Mouse (Mus musculus): ENCODE results near the gene Evi5.

DNA sequence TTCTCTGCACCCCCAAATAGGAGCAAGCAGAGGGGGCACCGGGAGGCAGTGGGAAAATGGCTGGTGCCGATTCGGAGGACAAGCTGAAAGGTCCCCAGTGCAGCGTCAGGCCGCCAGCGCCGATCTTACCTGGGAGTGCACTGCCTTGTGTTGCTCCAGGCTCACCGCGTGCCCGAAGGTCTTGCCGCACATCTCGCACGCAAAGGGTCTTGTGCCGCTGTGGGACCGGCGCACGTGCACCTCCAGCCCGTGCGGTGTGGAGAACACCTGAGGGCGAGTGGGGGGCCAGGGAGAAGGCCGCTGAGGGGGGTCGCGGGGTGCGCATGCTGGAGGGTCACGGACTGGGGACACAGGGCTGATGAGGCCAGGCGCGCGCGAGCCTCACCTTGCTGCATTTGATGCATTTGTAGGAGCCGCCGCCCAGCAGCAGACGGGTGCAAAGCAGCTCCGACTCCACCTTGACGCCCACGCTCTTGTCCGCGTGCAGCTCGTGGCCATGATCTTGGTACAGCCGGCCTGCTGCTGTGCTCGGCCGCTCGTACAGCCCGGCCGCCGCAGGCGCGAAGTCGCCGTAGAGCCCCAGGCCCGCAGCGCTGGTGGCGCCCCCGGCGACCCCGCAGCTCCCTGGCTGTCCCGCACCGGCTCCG lies 153.8 kb downstream of the Evi5 start:
- TF ChIP-seq CTCF (IDR thresholded peaks at IDR 0.05; ENCODE audit: borderline replicate concordance, extremely low read depth, insufficient read depth, insufficient read length) (no peak), POLR2A (IDR thresholded peaks at IDR 0.05; ENCODE audit: borderline replicate concordance, extremely low read depth, insufficient read depth, insufficient read length, poor library complexity, severe bottlenecking) (no peak)
